Mouse (Mus musculus): ENCODE results near the gene Cd81. TPM values are rescaled to one million over a fixed set of nuclear protein-coding genes. Genes with fewer than 3 reads are reported as not detected.
A peak's percentile ranks its signal among the peaks of the same experiment; 100 is the strongest.

The Cd81 gene
- total RNA-seq, 4 experiments from 2014 or later: 689 to 780 (median 728) TPM

DNA sequence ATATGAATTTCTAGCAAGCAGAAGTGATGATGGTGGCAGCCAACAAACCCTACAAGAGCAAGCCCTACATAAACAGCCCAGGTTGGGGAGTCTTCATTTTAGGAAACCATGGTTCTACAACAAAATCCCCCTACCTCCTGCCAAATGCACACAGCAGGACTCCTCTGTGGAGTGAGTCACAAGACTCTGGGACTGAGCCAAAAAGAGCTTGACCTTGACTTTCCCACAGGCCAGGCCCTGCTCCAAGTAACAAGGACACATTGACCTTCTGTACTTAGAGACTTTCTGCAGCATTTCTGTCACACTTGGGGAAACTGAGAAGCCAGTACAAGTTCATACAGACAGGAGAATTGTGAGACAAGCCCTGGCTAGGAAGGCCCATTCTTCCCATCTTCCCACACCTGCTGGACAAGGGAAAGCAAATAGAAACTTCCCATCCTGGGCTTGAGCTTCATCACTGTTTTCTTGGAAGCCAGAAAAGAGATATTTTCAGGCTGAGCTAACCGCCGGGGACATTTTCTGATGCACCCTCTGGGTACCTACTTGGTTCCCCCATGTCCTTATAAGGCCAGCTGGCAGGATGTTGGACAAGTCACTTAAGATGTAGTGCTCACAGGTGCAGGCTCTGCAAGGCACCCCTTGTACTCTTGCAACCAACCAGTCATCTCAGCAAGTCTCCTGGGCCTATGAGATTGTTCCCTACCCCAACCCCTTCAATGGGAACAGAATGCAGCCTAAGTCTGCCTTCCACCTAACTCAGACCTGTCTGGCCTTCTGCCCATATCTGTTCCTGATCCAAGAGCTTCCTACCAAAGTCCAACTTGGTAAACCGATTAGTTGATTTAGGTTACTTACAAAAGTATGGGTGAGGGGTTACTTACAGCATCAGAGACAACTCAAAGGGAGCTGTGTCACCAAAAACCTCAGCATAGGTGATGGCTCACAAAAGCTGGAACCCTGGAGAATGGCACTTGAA is 2.4 kb upstream of the Cd81 start:
- peak; percentile 90 for DNase-seq

DNA sequence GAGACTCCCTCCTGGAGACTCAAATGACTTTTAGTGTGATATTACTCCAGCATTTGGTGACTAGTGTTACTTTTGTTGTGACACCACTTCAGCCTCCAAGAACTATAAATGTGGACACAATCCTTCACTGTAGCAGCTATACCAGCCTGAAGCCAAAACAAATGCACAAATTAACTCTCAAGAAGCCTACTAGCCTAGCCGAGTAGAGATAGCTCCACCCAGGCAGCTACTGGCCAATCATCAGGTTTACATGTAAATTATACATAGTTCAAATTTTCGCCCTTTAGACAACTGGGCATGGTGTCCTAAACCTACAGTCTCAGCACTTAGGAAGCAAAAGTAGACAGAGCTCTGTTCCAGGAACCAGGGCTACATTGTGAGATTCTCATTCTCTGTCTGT is 1.2 kb upstream of the Cd81 start:
- DNase-seq: no peak

DNA sequence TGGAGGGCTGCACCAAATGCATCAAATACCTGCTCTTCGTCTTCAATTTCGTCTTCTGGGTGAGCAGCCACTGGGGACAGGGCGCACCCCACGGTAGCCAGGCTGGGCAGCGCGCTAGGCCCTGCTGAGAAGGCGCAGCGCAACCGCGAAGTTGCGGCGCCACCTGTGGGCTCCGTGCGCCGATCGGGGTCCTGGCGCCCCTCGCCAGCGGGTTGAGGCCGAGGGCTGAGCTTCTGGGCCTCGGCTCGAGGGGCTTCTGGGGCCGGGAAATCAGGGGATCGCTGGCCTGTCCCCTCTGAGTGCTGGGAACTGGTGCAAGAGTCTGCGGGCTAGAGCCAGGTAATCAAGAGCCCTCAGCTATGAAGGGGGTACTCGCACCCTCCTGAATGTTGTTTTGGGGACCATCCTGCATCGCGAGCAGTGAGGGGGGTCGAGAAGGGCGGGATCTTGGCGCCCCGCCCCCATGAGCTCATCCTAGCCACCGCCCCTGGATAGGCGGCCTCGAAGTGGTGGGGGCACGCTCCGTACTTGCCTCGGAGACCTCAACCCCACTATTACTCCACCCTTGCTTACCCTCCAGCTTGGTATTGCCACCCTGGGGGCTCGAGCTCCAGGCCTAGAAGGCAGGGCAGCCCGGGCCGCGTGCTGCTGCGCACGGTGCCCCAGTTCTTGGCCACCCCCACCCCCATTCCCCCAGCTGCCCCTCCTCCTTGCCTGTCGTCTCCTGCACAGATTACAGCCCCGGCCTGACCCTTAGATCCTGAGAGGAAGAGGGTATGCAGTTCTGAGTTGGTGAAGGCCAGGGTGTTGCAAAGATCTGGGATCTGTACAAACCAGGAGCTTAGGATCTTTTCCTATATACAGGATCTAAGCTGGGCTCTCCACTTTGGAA is 715 bp downstream of the Cd81 start:
- DNase-seq: peak; percentile 74

DNA sequence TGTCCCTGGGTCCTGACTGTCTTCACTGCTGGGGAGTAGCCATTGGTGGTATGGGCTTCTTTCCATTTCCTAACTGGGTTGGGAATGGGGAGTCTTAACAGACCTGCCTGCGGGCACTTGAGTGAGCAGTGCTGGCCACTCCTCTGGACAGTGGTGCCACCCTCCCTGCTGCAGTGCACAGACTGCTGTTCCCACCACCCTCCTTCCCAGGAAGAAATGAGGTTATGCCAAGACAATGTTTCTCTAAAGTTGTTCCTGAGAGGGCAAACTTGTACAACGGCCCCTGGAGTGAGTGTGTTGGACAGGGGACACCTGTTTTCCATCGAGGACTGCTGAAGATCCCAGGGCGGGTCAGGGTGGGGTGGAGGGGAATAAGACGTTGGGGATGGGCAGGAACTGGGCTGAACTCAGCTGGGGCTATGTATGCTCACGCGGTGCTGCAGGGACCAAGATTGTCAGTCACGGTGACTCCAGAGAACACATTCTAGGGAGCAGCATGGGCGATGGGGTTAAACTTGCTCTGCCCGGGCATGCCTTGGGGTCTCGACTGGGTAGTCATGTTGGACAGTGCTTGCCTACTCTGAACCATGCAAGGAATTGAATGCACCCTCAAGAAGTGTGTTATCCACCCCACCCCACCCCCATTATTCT is 1.5 kb downstream of the Cd81 start:
- no peak for DNase-seq

DNA sequence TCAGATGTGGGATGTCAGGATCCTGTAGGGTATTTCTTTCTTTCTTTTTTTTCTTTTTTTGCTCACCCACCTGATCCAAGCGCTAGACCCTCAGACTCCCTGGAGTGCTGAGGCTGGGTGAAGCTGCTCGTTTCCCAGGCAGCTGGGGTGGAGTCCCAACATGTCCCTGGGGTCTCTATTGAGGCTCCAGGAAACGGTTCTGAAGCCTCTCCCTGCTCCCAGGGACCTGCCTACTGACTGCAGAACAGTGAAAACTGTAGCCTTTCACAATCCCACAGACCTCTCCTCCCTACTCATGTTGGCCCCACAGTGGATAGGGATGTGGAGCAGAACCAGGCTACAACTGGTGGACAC is 2.0 kb downstream of the Cd81 start:
- no peak for DNase-seq

DNA sequence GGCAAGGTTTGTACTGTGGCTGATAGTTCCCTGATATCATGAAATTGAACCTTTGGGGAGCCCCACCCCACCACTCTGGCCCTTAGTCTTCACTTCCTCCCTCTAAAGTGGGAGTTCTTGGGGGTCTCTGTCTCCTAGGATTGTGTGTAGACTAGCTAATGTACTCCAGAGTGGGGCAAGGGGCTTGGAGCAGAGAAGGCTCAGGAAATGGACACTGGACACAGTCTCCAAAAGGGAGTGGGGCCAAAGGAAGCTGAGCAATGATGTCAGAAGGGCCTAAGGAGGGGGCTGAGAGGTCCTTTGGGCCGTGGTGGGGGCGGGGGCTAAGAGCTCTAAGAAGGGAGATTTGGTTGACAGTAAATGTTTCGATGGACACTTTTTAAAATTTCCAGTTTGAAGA is 2.5 kb downstream of the Cd81 start:
- no peak for DNase-seq

DNA sequence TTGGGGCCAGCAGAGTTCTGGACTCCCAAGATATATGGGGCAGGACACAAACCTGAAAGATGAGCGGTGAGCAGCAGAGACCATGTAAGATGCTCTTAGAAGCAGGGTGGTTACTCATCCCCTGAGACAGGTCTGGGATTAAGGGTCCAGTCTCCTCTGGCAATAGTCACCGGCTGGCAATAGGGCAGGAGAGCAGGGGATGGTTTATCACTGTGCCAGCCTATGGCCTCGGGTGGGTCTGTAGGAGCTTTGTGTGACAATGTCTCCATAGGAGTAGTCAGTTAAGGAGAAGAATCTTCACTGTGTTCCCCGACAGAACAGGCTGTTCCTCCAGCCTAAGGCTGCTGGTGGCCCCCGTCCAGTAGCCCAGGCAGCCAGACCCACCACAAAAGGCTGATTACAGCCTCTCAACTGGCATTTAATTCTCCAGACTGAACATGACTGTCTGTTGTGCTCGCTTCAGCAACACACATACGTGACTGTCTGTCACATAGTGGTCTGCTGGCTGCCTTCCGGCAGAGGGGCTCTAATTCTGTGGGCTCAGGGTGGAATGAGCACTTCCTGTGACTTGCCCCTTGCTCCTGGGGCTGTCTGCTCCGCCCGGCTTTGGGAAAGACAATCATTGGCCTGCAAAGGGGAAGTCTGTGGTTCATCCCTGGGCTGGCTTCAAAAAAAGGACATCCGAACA is 3.1 kb downstream of the Cd81 start:
- no peak for DNase-seq

DNA sequence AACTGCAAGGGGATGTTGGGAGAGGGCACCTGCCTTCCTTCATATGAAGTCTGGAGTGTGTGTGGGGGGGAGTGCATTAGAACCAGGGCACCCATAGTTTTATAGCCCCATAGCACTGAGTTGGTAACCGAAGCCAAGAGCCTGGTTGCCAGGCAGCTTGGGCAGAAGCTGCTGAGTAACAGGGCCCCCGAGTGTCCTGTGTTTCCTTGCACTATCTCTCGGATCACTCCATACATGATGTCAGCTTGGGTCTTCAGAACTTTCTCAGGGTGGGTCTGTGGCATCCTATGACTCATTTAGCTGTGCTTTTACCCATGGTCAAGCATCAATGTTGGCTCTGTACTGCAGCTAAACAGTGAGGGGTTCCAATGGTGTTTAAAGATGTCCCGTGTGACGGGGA is 4.5 kb downstream of the Cd81 start:
- DNase-seq: no peak

DNA sequence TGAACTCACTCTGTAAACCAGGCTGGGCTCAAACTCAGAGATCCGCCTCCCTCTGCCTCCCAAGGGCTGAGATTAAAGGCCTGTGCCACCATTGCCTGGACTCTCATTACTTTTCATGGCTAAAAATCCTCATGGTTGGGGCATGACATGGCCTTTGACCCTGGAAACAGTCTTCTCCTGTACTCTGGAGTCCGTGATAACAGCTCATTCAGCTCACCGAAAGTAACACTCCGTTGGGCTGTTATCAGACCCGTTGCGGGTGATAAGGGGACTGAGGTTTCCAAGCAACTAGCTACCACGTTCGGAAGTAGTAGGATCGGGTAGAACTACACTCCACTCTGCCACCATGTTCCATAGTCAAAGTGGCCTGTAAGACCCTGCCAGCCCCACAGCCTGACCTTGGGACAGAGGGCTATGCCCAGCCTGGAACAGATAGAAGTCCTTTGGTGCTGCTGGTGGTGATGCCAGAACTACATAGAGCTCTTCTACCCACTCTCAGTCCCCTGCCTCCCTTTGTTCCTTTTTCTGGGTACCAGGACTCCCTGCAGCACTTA is 5.2 kb downstream of the Cd81 start:
- DNase-seq: no peak

DNA sequence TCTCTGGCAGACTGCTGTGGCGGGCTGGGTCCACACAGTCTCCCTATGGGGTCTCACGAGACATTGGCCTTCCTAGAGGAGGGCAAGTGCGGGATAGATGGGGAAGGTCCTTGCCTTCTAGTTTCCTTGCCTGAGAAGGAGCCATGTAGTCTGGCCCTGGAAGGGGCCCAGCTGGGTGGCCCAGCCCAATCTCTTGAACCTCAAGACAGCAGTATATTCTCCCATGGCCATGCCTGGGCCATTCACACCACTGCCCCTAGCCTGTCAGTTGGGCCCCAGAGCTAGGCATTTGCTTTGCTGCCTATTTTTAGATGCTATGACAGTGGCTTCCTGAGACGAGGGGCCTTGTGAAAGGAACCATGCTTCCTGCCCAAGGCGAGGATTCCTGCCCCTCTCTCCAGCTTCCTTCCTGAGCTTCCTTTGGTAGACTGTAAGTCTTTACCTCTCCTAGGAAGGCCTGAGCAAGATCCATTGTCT is 5.7 kb downstream of the Cd81 start:
- DNase-seq: no peak

DNA sequence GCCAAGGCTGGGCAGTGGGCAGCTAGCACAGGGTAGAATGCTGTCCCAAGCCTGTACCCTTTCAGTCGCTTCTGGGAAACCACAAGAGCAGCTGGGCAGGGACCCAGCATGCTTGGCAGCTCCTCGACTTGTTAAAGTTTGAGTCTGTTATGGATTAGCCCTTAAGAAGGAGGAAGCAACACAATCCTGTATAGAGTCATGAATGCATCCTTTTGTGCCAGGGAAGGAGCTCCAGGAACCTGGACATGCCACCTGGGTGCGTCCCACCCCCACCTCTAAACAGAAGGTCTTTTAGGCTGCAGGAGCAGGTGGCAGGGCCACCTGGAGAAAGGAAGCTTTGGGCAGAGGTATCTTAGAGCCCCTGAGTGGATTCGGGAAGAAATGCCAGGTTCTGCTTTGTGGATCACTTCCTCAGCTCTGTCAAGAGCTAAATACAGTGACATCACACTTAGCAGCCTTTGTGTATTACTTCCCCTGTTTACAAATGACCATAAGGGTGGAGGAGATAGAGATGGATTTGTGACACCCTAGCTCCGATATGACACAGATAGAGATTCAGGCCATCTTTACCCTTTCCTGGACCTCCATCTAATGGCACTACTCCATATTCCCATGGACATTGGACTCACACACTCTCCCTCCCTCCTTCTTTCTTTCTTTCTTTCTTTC is 6.8 kb downstream of the Cd81 start:
- no peak for DNase-seq

DNA sequence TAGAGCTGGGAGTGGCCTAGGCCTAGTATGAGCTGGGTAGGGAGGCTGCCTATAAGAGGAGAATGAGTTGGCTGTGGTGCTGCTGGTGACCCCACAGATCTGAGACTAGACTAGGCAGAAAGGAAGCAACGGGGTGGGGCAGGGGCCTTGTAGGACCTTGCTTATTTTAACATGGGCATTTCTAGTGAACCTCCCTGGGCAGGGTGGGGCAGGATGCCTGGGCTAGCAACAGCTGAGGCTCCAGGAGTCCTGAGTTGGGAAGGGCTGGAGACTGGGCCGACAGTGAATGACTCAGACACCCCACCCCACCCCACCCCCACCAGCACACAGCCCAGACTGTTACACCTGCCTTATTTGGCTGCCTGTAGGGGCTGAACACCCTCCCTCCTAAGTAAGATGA is 10.2 kb downstream of the Cd81 start:
- no peak for DNase-seq

DNA sequence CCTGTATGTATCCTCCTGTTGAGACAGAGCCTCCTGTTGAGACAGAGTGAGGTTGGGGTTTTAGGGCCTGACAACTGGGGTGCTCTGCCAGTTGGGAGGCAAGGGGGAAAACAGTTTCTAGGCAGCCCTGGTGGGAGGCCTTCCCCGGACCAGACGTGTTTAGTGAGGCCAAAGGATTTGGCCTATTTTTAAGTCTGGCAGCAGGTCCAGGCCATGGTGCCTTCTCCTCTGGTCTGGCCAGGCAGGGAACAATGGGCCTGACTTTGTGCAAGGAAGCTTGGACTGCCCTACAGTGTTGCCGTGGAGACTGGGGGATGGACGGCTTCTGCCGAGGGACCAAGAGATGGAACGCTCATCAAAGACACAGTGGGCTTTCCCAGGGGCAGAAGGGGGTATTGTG is 11.7 kb downstream of the Cd81 start:
- DNase-seq: no peak

DNA sequence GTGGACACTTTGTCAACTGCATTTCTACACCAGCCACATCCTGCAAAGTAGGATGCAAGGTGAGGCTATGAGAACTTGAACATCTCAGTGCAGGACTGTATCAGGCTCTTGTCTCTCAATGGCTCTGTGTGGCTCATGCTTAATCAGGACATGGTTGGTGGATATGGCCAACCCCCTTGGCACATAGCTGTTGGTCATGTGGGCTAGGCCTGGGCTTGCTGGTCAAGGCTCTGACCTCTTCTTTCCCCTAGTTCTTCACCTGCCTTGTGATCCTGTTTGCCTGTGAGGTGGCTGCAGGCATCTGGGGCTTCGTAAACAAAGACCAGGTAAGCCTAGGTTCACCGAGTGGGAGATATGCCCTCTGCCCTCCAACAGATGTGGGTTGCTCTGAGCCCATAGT is 13.2 kb downstream of the Cd81 start:
- DNase-seq: no peak

DNA sequence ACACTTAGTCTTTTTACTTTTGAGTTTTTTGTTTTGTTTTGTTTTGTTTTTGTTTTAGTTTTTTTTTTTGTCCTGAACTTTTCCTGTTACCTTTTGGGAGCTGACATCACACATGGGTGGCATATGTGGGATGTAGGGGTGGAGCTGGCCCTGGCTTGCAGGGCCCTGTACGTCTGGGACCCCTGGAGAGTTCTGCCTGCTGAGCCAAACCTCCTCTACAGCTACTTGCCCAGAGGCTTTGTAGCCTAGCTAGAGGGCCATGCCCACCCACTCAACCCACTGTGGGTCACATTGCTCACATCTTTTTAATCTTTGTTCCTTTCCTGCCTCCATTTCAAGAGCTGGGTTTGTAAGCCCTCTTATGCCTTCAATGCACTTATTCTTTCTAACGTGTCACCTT is 14.9 kb downstream of the Cd81 start:
- DNase-seq: no peak

DNA sequence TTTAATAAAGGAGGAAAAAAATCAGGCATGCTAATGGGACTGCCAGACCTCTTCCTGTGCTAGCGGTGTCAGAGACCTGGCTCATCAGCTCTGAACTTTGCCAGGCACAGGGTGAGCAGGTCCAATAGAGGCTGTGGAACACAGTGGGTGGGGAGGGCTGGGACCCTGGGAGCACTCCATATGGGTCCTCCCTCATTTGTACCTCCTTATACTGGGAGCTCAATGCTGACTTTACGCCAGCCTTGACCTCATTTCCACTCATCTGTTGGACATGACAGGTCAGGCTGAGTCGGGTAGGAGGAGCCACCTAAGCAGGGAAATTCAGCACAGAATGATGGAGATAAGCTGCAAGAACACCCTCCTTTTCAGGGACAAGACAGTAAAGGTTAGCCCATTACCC is 15.4 kb downstream of the Cd81 start:
- no peak for DNase-seq

DNA sequence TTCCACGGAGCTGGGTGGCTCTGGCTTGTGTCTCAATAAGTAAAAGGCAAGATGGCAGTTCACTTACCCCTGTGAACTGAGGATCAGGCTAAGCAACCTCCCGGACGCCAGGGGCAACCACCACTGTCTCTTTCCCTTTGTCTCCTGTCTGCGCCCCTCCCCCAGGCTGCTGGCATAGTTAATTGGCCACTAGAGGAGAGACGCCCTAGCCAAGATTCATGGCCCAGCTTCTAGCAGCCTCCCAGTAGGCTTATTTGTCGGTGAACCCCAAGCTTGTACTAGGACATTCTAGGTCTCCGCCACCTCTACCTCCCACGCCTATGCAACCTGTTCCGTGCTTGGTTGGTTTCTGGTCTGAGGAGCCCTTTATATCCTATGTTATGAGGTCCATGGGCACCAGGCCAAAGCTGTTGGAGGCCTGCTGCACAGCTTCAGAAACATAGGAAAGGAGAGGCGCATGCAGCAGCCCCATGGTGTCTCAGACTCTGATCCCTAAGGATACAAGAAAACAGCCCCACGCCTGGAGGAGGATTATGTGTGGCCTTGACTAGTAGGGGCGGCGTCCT is 15.9 kb downstream of the Cd81 start:
- no peak for DNase-seq

DNA sequence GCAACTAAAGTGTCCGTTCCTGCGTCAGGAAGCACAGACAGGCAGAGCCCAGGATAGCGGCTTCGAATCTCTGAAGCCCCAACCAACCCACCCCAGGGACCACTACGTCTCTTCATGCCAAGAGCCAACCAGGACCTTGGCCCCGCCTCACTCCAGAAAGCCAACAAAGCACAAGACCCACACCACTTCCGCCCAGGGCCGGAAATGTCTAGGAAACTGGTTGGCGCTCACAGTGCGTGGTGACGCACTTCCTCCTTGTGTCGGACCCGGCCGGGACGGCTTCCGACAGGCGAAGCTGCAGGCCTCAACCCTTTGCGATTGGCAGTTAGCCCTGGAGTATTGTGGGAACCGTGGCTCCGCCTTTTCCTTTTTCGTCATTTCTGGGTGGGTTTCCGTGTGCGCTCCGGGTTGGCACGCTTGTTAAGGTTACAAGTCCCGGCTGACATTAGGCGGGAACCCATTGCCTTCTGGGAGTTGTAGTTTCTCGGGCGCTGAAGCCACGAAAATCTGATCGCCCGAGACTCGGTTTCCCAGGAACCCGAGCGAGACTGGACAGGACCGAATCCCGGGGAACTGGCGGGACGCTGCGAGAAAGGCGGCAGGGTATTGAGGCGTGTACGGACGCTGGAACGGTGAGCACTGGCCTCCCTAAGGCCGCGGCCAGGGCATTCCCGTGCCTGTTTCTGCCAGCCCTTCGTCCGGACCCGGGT is 16.5 kb downstream of the Cd81 start, which contains the start of gene Tssc4:
Gene Tssc4, plus strand, starts transcription at position 368 of the 710 bp plus-strand sequence.
- DNase-seq: peak; percentile 99

DNA sequence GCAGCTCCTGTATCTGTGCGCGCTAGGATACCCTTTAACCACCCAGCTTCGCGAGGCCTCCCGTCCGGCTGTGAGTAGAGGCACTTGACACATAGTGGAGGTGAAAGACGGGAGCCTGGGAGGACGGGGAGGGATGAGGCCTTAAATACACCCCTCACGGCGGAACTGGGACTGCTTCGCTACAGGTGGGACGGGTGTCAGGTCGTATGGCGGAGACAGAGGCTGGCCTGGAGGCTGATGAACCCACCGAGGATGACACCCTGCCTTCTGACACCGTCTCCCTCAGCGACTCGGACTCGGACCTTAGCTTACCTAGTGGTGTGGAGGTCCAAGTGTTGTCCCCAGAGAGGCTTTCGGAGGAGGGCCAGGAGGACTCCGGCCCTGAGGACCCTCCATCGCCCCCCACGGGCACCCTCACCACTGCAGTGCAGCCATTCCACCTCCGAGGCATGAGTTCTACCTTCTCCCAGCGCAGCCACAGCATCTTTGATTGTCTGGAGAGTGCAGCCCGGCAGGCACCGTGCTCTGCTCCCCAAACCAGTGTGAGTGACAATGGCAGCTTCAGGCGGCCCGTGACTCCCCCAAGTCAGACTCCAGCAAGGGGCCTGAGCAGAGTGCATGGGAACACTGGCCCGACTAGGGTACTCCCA is 17.3 kb downstream of the Cd81 start:
- peak; percentile 53 for DNase-seq
